ENCODE assay signal across 25 mouse cellular contexts in genomic region chr2:36071660-36072305, GRCm38 (mm10). TPM values are rescaled to one million over a fixed set of nuclear protein-coding genes. Genes with fewer than 3 reads are reported as not detected.
"Had no signal": no experiment of that assay in that cellular context is flagged by ENCODE, and none has a peak within 500 bp of the region (broad histone marks: within the 10 kb centered on the region; RNA-seq: fewer than 3 reads in every experiment).

No protein-coding gene starts in this region.

- H3K36me3 ChIP-seq: intestine, embryonic 15.5 days; limb, embryonic 10.5 days; limb, embryonic 13.5 days; lung, embryonic 15.5 days; neural tube, embryonic 12.5 days; neural tube, embryonic 15.5 days; stomach, embryonic 15.5 days had no signal

- H3K9me3 ChIP-seq: intestine, embryonic 15.5 days; limb, embryonic 10.5 days; limb, embryonic 13.5 days; lung, embryonic 15.5 days; megakaryocyte, embryonic 14.5 days; neural tube, embryonic 12.5 days; neural tube, embryonic 15.5 days; stomach, embryonic 15.5 days had no signal

- H3K4me1 ChIP-seq: intestine, embryonic 15.5 days; limb, embryonic 13.5 days; lung, embryonic 15.5 days; neural tube, embryonic 12.5 days had no signal

- ATAC-seq: intestine, embryonic 15.5 days had no signal

- H3K27me3 ChIP-seq: intestine, embryonic 15.5 days; limb, embryonic 13.5 days; neural tube, embryonic 12.5 days; stomach, embryonic 15.5 days had no signal

- DNase-seq: kidney, adult 18-20 months; kidney, adult 9 months; kidney, postnatal 25 days; layer of hippocampus, adult 9-11 months; lung, adult 18-20 months; lung, postnatal 10 days; lung, postnatal 36 days; midbrain, embryonic 14.5 days; right cerebral cortex, adult 18-20 months; right cerebral cortex, postnatal 14 days; right cerebral cortex, postnatal 4 days; spleen, adult 18-20 months; thymus, postnatal 4 days had no signal

- H3K4me3 ChIP-seq: intestine, embryonic 15.5 days; layer of hippocampus, adult 2 months; limb, embryonic 10.5 days; limb, embryonic 13.5 days; lung, embryonic 15.5 days; megakaryocyte, embryonic 14.5 days; neural tube, embryonic 12.5 days; neural tube, embryonic 15.5 days; stomach, embryonic 15.5 days had no signal

- H3K9ac ChIP-seq: intestine, embryonic 15.5 days; limb, embryonic 13.5 days; lung, embryonic 15.5 days; neural tube, embryonic 12.5 days; neural tube, embryonic 15.5 days; stomach, embryonic 15.5 days had no signal

- H3K4me2 ChIP-seq: intestine, embryonic 15.5 days; limb, embryonic 13.5 days; lung, embryonic 15.5 days; midbrain, embryonic 11.5 days; neural tube, embryonic 12.5 days; neural tube, embryonic 15.5 days; stomach, embryonic 15.5 days had no signal

- H3K27ac ChIP-seq: intestine, embryonic 15.5 days; kidney, postnatal 0 days; layer of hippocampus, adult 2 months; limb, embryonic 10.5 days; limb, embryonic 13.5 days; lung, embryonic 15.5 days; neural tube, embryonic 12.5 days; neural tube, embryonic 15.5 days; stomach, embryonic 15.5 days had no signal

RNA-seq across cellular contexts. Expression of gene Morn5, which starts 22.5 kb away (rescaled TPM):
- polyA plus RNA-seq: large intestine, adult 2 months had no signal
